Mouse (Mus musculus): ENCODE measurements around the gene Spaca6.

- TF ChIP-seq ZC3H11A (IDR thresholded peaks at IDR 0.05; ENCODE audit: borderline replicate concordance, low read depth, low read length) (no peak), CHD2 (IDR thresholded peaks at IDR 0.05; ENCODE audit: low read depth, low read length) (peak; percentile 31; the same call in 1 of the 2 replicates), MAFK (IDR thresholded peaks at IDR 0.05; ENCODE audit: insufficient read depth, low read depth, low read length) (no peak), HCFC1 (IDR thresholded peaks at IDR 0.05; ENCODE audit: borderline replicate concordance, insufficient read depth, low read length) (no peak), ZNF384 (IDR thresholded peaks at IDR 0.05; ENCODE audit: low read depth, low read length) (no peak)
Observed at GRCm38 (mm10) chr17:17834896-17835295, 7.9 kb downstream of the Spaca6 start.
